Mouse (Mus musculus): ENCODE results near the gene Th. TPM values are rescaled to one million over a fixed set of nuclear protein-coding genes. Genes with fewer than 3 reads are reported as not detected.

The Th gene
- 1.7 and 1.8 TPM in 2 replicates for polyA plus RNA-seq (2012; rRNA removed)

DNA sequence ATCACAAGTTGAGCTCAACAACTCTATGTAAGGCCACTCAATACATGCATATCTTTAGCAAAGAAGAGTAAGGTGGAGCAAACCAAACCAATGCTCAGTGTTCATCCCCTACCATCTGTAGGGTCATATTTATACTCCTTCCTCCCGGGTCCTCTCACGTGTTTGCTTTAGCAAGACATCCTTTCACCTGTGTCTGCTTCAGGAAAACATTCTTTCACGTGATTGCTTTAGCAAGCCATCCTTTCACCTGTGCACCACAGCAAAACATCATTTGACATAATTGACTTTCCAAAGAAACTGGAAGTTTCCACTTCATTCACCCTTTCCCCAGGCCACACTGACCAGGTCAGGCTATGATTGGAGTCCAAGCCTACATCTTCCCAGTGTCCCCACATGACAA lies at the start of gene Th:
Gene Th (minus strand): TSS at position 101 of the 400 bp plus-strand sequence.
- Histone ChIP-seq H3K4me3 (ENCODE audit: insufficient read depth, low read length) (no peak within 1 kb of the TSS), H3K27ac (ENCODE audit: insufficient read depth, low read length) (no peak within 1 kb of the TSS), H3K4me1 (ENCODE audit: control insufficient read depth, insufficient read depth, low read length) (no peaks in the 10 kb centered on the region)
- no peak for TF ChIP-seq CTCF (IDR thresholded peaks at IDR 0.05; ENCODE audit: extremely low read depth, insufficient read depth, low read length)
- no peak for TF ChIP-seq POLR2A (IDR thresholded peaks at IDR 0.05; ENCODE audit: extremely low read depth, insufficient read depth, low read length)

- Histone ChIP-seq H3K27ac (ENCODE audit: insufficient read depth, low read length) (no peak within 1 kb of the TSS), H3K4me1 (ENCODE audit: control insufficient read depth, insufficient read depth, low read length) (no peaks in the 10 kb centered on the region), H3K4me3 (ENCODE audit: insufficient read depth, low read length) (peak within 1 kb of the TSS; percentile 19; the same call in 1 of the 2 replicates)
- TF ChIP-seq POLR2A (IDR thresholded peaks at IDR 0.05; ENCODE audit: extremely low read depth, insufficient read depth, low read length), result no peak
Observed at GRCm38 (mm10) chr7:142968809-142969511, 38.0 kb upstream of the Th start, which contains the start of gene Ascl2. Ascl2 (minus strand) TSS chr7:142969264.

DNA sequence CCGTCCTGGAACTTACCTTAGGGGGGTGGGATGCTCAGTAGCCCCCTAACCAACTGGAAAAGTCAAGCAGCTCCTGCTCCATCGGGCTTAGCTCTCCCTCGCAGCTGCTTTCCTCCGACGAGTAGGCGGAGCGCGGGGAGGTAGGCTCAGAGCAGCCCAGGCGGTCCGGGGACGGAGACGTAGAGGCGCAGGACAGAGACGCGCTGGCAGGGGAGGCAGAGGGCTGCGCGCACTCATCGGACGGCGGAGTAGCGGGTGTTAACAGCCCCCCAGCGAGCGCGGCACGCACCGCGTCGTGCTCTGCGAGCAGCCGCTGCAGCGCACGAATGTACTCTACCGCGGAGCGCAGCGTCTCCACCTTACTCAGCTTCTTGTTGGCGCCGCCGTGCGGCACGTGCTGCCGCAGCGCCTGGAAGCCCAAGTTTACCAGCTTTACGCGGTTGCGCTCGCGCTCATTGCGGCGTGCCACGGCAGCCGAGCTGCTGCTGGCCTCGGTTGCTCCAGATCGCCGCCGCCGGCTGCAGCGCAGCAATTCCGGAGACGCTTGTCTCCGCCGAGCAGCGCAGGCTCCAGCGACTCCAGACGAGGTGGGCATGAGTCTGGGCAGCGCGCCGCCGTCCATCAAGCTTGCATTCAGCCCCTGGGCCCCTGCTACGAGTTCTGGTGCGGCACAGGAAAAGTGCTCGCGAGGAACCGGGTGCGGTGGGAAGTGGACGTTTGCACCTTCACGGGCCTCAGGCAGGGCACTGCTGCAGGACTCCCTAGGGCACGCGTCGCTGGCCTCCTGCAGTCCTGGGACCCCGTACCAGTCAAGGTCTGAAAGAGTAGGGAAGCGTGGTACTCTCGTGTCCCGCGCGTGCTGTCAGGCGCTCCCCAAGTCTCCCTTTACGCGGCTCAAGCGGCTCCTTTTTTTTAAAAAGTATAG lies 37.2 kb upstream of the Th start:
- Histone ChIP-seq H3K4me3 (ENCODE audit: insufficient read depth, low read length) (peak overlapping the region; percentile 19), H3K4me1 (ENCODE audit: control insufficient read depth, insufficient read depth, low read length) (no peaks in the 10 kb centered on the region), H3K27ac (ENCODE audit: insufficient read depth, low read length) (no peak overlapping the region)
- TF ChIP-seq POLR2A (IDR thresholded peaks at IDR 0.05; ENCODE audit: extremely low read depth, insufficient read depth, low read length), result no peak
- TF ChIP-seq CTCF (IDR thresholded peaks at IDR 0.05; ENCODE audit: extremely low read depth, insufficient read depth, low read length), result no peak

DNA sequence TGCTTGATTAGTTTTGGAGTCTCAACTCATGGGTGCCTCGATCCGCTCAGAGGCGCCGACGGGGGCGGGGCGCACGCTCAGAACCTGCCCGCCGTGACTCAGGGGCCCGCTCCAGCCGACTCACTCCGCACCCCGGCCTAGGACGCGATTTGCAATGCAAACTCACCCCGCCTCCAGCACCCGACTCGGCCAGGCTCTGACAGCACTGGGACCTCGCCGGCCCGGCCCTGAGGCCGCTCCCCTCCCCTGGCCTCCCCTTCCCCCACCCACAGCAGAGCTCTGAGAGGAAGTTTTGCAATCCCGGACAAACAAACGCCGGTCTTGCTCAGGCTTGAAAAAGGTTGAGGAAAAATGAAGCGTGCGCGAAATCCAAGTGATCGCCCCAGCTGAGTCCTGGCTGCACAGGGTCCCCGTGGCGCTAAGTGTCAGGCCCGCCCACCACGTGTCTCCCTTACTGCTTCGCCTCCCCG lies 36.5 kb upstream of the Th start:
- TF ChIP-seq CTCF (IDR thresholded peaks at IDR 0.05; ENCODE audit: extremely low read depth, insufficient read depth, low read length) (no peak), POLR2A (IDR thresholded peaks at IDR 0.05; ENCODE audit: extremely low read depth, insufficient read depth, low read length) (no peak)
- peak overlapping the region; percentile 19 for H3K4me3 ChIP-seq (ENCODE audit: insufficient read depth, low read length)
- H3K27ac ChIP-seq (ENCODE audit: insufficient read depth, low read length), result no peak overlapping the region
- no peaks in the 10 kb centered on the region for H3K4me1 ChIP-seq (ENCODE audit: control insufficient read depth, insufficient read depth, low read length)

GRCm38 (mm10) chr7:142959752-142960151 lies 28.8 kb upstream of the Th start:
- TF ChIP-seq POLR2A (IDR thresholded peaks at IDR 0.05; ENCODE audit: extremely low read depth, insufficient read depth, low read length) (no peak), CTCF (IDR thresholded peaks at IDR 0.05; ENCODE audit: extremely low read depth, insufficient read depth, low read length) (no peak)
- H3K27ac ChIP-seq (ENCODE audit: insufficient read depth, low read length), result no peak overlapping the region
- H3K4me3 ChIP-seq (ENCODE audit: insufficient read depth, low read length), result no peak overlapping the region
- H3K4me1 ChIP-seq (ENCODE audit: control insufficient read depth, insufficient read depth, low read length), result no peaks in the 10 kb centered on the region

- H3K27ac ChIP-seq (ENCODE audit: insufficient read depth, low read length), result no peak overlapping the region
- H3K4me3 ChIP-seq (ENCODE audit: insufficient read depth, low read length), result no peak overlapping the region
- no peaks in the 10 kb centered on the region for H3K4me1 ChIP-seq (ENCODE audit: control insufficient read depth, insufficient read depth, low read length)
- no peak for TF ChIP-seq POLR2A (IDR thresholded peaks at IDR 0.05; ENCODE audit: extremely low read depth, insufficient read depth, low read length)
- TF ChIP-seq CTCF (IDR thresholded peaks at IDR 0.05; ENCODE audit: extremely low read depth, insufficient read depth, low read length), result no peak
Observed at GRCm38 (mm10) chr7:142958817-142959216, 27.9 kb upstream of the Th start.

DNA sequence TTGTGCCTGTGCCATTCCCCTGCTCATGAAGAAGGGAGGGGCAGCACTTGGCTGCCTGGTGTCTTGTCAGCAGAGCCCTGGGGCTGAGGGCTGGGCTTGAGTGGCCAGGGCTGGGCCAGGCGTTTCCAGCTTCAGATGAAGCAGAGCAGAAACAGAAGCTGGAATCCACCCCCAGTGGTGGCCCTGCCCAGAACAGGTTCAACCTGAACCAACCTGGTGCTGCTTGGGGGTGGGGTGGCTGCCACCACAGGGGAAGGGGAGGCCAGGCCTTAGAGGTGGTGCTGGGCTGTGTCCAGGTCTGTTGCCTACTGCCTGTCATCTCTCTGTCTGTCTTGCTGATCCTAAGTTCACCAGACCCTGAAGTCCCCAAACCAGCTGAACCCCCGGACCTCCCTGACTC lies 25.1 kb upstream of the Th start:
- no peaks in the 10 kb centered on the region for H3K4me1 ChIP-seq (ENCODE audit: control insufficient read depth, insufficient read depth, low read length)
- H3K27ac ChIP-seq (ENCODE audit: insufficient read depth, low read length), result no peak overlapping the region
- H3K4me3 ChIP-seq (ENCODE audit: insufficient read depth, low read length), result no peak overlapping the region
- TF ChIP-seq POLR2A (IDR thresholded peaks at IDR 0.05; ENCODE audit: extremely low read depth, insufficient read depth, low read length) (no peak), CTCF (IDR thresholded peaks at IDR 0.05; ENCODE audit: extremely low read depth, insufficient read depth, low read length) (no peak)

DNA sequence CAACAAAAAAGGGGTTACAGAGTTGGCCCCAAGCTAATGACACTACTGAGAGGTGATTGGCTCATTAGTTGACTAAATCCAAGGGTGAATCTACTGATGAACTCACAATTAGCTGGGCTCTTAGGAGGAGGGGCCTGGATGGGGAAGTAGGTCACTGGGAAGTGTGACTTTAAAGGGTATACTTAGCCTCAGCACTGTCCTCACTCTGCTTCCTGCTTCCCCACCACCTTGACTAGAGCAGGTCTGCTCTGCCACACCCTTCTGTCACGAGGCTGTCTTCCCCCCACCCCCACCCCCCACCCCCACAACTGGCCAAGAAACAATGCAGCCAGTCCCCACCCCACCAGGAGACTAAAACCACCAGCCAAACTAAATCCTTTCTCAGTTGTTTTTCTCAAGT lies 18.6 kb upstream of the Th start:
- H3K4me1 ChIP-seq (ENCODE audit: control insufficient read depth, insufficient read depth, low read length), result no peaks in the 10 kb centered on the region
- no peak overlapping the region for H3K4me3 ChIP-seq (ENCODE audit: insufficient read depth, low read length)
- TF ChIP-seq POLR2A (IDR thresholded peaks at IDR 0.05; ENCODE audit: extremely low read depth, insufficient read depth, low read length) (no peak), CTCF (IDR thresholded peaks at IDR 0.05; ENCODE audit: extremely low read depth, insufficient read depth, low read length) (no peak)
- H3K27ac ChIP-seq (ENCODE audit: insufficient read depth, low read length), result no peak overlapping the region

- Histone ChIP-seq H3K4me3 (ENCODE audit: insufficient read depth, low read length) (no peak overlapping the region), H3K4me1 (ENCODE audit: control insufficient read depth, insufficient read depth, low read length) (no peaks in the 10 kb centered on the region), H3K27ac (ENCODE audit: insufficient read depth, low read length) (no peak overlapping the region)
- no peak for TF ChIP-seq CTCF (IDR thresholded peaks at IDR 0.05; ENCODE audit: extremely low read depth, insufficient read depth, low read length)
- TF ChIP-seq POLR2A (IDR thresholded peaks at IDR 0.05; ENCODE audit: extremely low read depth, insufficient read depth, low read length), result no peak
Observed at GRCm38 (mm10) chr7:142937631-142938030, 6.7 kb upstream of the Th start.
